Mouse (Mus musculus) layer of hippocampus, adult 18-20 months (tissue): ENCODE results near the gene Olfr836. TPM values are rescaled to one million over a fixed set of nuclear protein-coding genes. Genes with fewer than 3 reads are reported as not detected.
"Not testable (repeated sequence)": the region's sequence is repeated elsewhere in the genome, so short reads cannot be mapped to it uniquely, and the experiment has no call there.

Source experiments
- DNase-seq, 2 experiments: peaks; one replicate each; pipeline ENCODE4 v3.0.0; 2022; ENCODE audit warnings: low spot score in 2 of 2
- long read RNA-seq: library from polyadenylated mRNA; stranded (forward); transcript quantifications from one replicate; pipeline ENCODE4 v2.0.0, GENCODE M21; 2021
- total RNA-seq, 2 experiments: library from RNA; stranded (reverse); gene quantifications; 2 replicates each; pipeline ENCODE4 v1.2.3; 2021

Gene Olfr836
- total RNA-seq: not detected
- long read RNA-seq: 0 reads

DNA sequence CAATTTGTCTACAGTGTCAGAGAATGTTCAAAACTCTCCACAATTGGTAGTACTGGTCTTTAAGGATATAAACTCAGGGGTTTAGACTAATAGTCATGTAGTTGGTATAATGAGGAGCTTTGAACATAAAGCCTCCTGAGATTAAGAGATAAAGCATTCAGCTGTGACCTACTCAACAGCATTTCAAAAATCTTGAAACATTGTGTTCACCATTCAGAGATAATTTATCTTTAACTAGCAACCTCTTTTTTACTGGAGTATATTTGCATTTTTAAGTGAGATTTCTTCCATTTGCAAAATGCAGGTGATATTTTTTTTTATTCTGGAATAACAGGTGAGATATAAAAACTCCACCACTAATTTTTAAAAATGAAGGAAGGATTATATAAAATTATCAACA is at the start of gene Olfr836:
Olfr836 (plus strand) TSS at position 301 of the 400 bp plus-strand sequence.
- DNase-seq: no peak

DNA sequence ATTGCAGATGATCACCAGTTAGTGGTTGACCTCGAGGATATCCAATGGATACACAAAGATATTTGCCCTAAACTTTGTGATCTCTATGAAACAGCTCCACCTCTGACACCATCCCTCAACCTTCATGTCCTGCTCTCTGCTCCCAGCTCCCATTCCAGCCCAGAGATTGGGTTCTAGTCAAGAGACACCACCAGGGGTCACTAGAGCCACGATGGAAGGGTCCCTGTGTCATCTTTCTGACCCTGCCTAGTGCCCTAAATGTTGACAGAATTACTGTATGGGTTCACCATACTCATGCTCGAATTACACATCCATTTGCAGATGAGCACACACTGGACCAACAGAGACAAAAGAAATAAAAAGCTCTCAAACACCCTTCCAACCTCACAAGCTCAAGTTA is 35.2 kb upstream of the Olfr836 start:
- DNase-seq: no peak

DNA sequence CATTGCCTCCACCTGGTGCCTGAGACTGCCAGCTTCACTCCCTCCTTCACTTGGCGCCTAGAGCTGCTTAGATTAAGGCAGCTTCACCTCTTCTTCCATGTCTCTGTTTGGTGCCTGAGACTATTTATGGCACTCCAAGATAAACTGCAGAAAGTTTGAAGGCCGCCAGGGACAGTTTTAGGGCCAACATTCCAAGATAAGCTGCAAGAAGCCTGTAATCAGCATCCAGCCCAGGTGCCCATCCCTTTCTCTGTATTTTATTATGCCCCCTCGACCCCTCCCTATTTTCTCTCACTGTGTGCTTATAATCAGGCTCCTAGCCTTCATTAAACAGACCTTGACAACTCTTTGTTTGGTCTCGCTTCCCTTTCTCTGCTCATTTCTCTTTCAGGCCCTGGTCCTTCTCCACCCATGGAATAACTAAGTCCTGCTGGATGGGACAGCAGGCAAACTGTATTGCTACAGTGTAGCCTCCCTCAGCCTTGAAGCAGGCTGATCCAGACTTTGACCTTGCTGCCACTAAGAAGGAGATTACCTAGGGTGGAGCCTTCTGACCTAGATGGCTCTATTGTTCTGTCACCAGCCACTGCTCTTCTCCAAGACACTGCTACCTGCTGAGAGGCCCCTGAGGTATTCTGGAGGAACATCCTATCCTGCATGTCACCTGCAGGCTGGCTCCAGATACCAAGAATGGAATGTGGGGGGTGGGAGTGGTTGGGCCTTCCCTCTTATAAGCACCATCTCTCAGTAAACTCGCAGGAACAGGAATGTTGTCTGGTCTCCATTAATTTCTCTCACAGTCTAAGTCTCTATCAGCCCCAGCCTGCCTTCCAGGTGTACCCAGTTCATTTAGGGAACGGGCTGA is 27.1 kb upstream of the Olfr836 start:
- not testable (repeated sequence) for DNase-seq

DNA sequence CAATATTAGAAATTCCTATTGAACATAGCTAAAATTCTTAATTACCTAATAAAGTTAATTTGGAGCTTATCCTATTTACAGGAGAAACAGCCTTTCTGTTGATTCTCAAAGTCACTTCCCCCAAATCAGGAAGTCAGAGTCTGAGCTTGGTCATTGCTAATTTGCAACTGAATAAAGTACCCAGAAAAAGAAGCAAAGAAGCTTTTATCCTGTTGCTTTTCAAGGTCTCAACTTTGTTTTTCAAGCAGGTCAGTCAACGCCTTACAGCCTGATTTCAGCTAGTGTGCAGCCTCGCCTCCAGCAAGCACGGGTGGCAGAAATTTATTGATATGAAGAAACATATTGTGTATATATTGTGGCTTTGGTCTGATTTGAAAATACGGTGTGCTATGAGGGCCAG is 22.9 kb upstream of the Olfr836 start:
- no peak for DNase-seq

DNA sequence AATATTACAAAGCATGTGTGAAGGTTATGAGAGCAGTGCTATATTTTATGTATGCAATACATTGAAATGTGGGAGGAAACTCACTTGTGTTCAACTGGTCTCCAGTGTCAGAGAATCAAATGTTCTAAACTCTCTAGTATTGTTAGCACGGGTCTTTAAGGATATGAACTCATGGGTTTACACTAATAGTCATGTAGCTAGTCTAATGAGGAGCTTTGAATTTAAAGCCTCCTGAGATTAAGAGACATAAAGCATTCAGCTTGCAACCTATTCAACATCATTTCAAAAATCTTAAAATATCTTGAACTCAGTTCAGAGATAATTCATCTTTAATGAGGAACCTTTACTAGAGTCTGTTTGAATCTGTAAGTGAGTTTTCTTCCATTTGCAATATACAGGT is 15.8 kb downstream of the Olfr836 start, which contains the start of gene Olfr837:
Olfr837 (plus strand) TSS at position 301 of the 400 bp plus-strand sequence.
- no peak for DNase-seq

Other genes with a start within 250 kb of the Olfr836 start
- gene Olfr830, start 245.7 kb upstream of the Olfr836 start, total RNA-seq: not detected
- not detected for gene Olfr832, start 183.3 kb upstream of the Olfr836 start, total RNA-seq
- not detected for gene Olfr834, start 132.4 kb upstream of the Olfr836 start, total RNA-seq
- not detected for gene Olfr835, start 87.6 kb upstream of the Olfr836 start, total RNA-seq
- not detected for gene Olfr837, start 15.9 kb downstream of the Olfr836 start, total RNA-seq
- under 1 TPM in 1 of 2 experiments, not detected in 1; 0.05 TPM for gene Olfr839-ps1, start 56.9 kb downstream of the Olfr836 start, total RNA-seq
- gene Olfr843, start 131.6 kb downstream of the Olfr836 start, total RNA-seq: not detected
- gene Olfr844, start 196.0 kb downstream of the Olfr836 start, total RNA-seq: not detected
- gene Olfr845, start 216.1 kb downstream of the Olfr836 start, total RNA-seq: not detected
- not detected for gene Olfr846, start 243.6 kb downstream of the Olfr836 start, total RNA-seq